Mouse (Mus musculus) layer of hippocampus, adult 2 months (tissue): ENCODE measurements around the gene Smarcd3. TPM values are rescaled to one million over a fixed set of nuclear protein-coding genes. Genes with fewer than 3 reads are reported as not detected.

Experiments
- DNase-seq, 2 experiments: peaks; one replicate each; pipeline ENCODE4 v3.0.0; 2022; ENCODE audit warnings: low spot score in 2 of 2
- H3K27ac ChIP-seq: fragments of 200-600 bp; 2 replicates; pipeline ENCODE4 v1.8.1; 2022
- H3K4me3 ChIP-seq: fragments of 200-600 bp; 2 replicates; pipeline ENCODE4 v1.8.1; 2022; ENCODE audit warnings: mild to moderate bottlenecking
- CTCF ChIP-seq: fragments of 200-600 bp; conservative IDR thresholded peaks from 2 replicates; pipeline ENCODE4 v1.8.1; 2022; ENCODE audit warnings: antibody characterized with exemption, mild to moderate bottlenecking, moderate library complexity
- total RNA-seq, 2 experiments: library from RNA; stranded (reverse); gene quantifications; 2 replicates each; pipeline ENCODE4 v1.2.3; 2021

Gene Smarcd3
- total RNA-seq, 2 experiments from 2014 or later = 88.7 to 90.9 TPM

- DNase-seq = no peak
- TF ChIP-seq CTCF = no peak
- H3K4me3 ChIP-seq = no peak overlapping the region
- H3K27ac ChIP-seq = no peak overlapping the region
Observed at GRCm38 (mm10) chr5:24638131-24638530, 13.9 kb upstream of the Smarcd3 start.

GRCm38 (mm10) chr5:24636987-24637386, 12.8 kb upstream of the Smarcd3 start:
- no peak overlapping the region for H3K27ac ChIP-seq
- no peak overlapping the region for H3K4me3 ChIP-seq
- TF ChIP-seq CTCF = peak; percentile 65
- no peak for DNase-seq

- no peak for TF ChIP-seq CTCF
Observed at GRCm38 (mm10) chr5:24635526-24636141, 11.4 kb upstream of the Smarcd3 start.

GRCm38 (mm10) chr5:24635093-24635492, 10.9 kb upstream of the Smarcd3 start:
- no peak overlapping the region for H3K4me3 ChIP-seq
- TF ChIP-seq CTCF = no peak
- no peak for DNase-seq
- H3K27ac ChIP-seq = no peak overlapping the region

More at GRCm38 (mm10) chr5:24635526-24636141, 11.4 kb upstream of the Smarcd3 start:
- no peak for DNase-seq
- Histone ChIP-seq H3K27ac (no peak overlapping the region), H3K4me3 (no peak overlapping the region)

GRCm38 (mm10) chr5:24629712-24630111, 5.5 kb upstream of the Smarcd3 start:
- no peak overlapping the region for H3K4me3 ChIP-seq
- no peak for DNase-seq
- H3K27ac ChIP-seq = no peak overlapping the region
- TF ChIP-seq CTCF = no peak

GRCm38 (mm10) chr5:24624822-24625120, 560 bp upstream of the Smarcd3 start:
- Histone ChIP-seq H3K27ac (peak overlapping the region; percentile 94), H3K4me3 (peak overlapping the region; percentile 55)
- no peak for DNase-seq
- TF ChIP-seq CTCF = no peak

GRCm38 (mm10) chr5:24623041-24623985, 898 bp downstream of the Smarcd3 start:
- DNase-seq = no peak
- Histone ChIP-seq H3K4me3 (peak overlapping the region; percentile 55), H3K27ac (peak overlapping the region; percentile 94)
- no peak for TF ChIP-seq CTCF

- no peak for DNase-seq
- H3K4me3 ChIP-seq = no peak overlapping the region
- TF ChIP-seq CTCF = no peak
- no peak overlapping the region for H3K27ac ChIP-seq
Observed at GRCm38 (mm10) chr5:24622386-24623040, 1.7 kb downstream of the Smarcd3 start.

- DNase-seq = no peak
- no peak overlapping the region for H3K4me3 ChIP-seq
- no peak for TF ChIP-seq CTCF
- H3K27ac ChIP-seq = no peak overlapping the region
Observed at GRCm38 (mm10) chr5:24620626-24621025, 3.6 kb downstream of the Smarcd3 start.

GRCm38 (mm10) chr5:24620116-24620515, 4.1 kb downstream of the Smarcd3 start:
- DNase-seq = no peak
- TF ChIP-seq CTCF = no peak
- Histone ChIP-seq H3K27ac (no peak overlapping the region), H3K4me3 (no peak overlapping the region)

- no peak overlapping the region for H3K4me3 ChIP-seq
- TF ChIP-seq CTCF = no peak
- no peak for DNase-seq
- H3K27ac ChIP-seq = no peak overlapping the region
Observed at GRCm38 (mm10) chr5:24618921-24619320, 5.3 kb downstream of the Smarcd3 start.

- no peak for DNase-seq
- Histone ChIP-seq H3K27ac (no peak overlapping the region), H3K4me3 (no peak overlapping the region)
- no peak for TF ChIP-seq CTCF
Observed at GRCm38 (mm10) chr5:24615097-24615496, 9.1 kb downstream of the Smarcd3 start.

GRCm38 (mm10) chr5:24612302-24612649, 11.9 kb downstream of the Smarcd3 start:
- DNase-seq = no peak
- Histone ChIP-seq H3K4me3 (no peak overlapping the region), H3K27ac (no peak overlapping the region)
- TF ChIP-seq CTCF = peak; percentile 23; the same call in 1 of the 2 replicates
